Mouse (Mus musculus): ENCODE measurements at regions not wholly inside any gene's neighbourhood (a gene's known extent, or its start where the extent isn't known, plus 50 kb on each side); places are given as distances from the start of the nearest gene placed in this dataset.

DNA sequence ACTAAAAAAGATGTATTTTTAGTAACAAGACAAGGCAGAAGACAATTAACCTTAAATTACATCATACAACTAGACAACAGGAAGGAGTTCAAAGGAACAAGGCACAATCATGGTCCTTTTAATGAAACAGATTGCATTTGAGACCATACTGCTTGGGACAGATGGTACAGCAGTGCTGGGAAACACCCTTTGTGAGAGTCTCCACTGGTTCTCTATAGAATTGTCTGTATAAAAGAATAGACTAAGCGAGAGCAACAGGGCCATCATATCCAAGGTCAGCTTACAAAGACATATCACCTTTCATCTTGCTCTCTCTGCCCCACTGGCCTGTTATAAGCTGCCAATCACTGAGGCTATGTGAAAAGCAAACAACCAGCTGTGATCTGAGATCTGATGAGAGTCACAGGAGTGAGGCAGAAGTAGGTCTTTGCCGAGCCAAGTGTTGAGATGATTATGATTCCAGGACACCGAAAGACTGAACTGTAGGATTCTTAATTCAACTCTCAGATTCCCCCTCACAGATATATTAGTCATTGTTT lies 224.6 kb upstream of the Ptger4 start:
- TF ChIP-seq POLR2A (IDR thresholded peaks at IDR 0.05; ENCODE audit: extremely low read depth, insufficient read depth, low read length) (no peak), CTCF (IDR thresholded peaks at IDR 0.05; ENCODE audit: extremely low read depth, insufficient read depth, low read length) (no peak)
